Mouse (Mus musculus): Measurements from ENCODE around the gene Setd2.
A peak's percentile ranks its signal among the peaks of the same experiment; 100 is the strongest.

GRCm38 (mm10) chr9:110631191-110631590, 98.8 kb downstream of the Setd2 start:
- TF ChIP-seq USF1 (IDR thresholded peaks at IDR 0.05; ENCODE audit: low read depth) (no peak), CTCF (IDR thresholded peaks at IDR 0.05; ENCODE audit: control insufficient read depth, insufficient read depth, insufficient read length) (peak; percentile 83), MAX (IDR thresholded peaks at IDR 0.05) (no peak), MYOG (IDR thresholded peaks at IDR 0.05; ENCODE audit: control insufficient read depth, extremely low read depth, insufficient read length) (no peak), CEBPB (IDR thresholded peaks at IDR 0.05; ENCODE audit: low read depth) (no peak), MYOD1 (IDR thresholded peaks at IDR 0.05; ENCODE audit: control insufficient read depth, insufficient read length, low read depth) (no peak), FOSL1 (IDR thresholded peaks at IDR 0.05; ENCODE audit: insufficient read depth, low read length, poor library complexity, severe bottlenecking) (no peak)

All from C2C12 (cell line).